ENCODE assay signal across 19 mouse cellular contexts in the genomic region with DNA sequence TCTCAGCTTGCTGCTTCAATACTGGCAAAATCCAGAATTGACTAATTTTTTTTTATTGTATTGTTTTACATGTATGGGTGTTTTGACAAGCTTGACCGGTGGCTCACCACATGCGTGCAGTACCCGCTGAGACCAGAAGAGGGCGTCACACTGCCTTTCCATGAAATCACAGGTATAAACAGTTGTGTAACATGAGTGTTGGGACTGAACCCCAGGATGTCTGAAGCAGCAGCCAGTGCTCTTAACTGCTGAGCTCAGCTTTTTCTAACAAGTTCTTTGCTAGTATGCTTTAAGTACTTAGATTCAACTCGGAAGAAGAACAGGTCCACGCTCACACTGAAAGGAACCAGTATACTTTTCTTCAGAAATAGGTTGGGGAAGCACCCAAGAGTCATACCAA. TPM values are rescaled to one million over a fixed set of nuclear protein-coding genes. Genes with fewer than 3 reads are reported as not detected.
DNase-seq lines count a peak whose midpoint lies in the region; ATAC-seq and TF ChIP-seq lines count a peak whose summit lies in the region.
"Had no signal": no experiment of that assay in that cellular context is flagged by ENCODE, and none has a peak within 500 bp of the region (broad histone marks: within the 10 kb centered on the region; RNA-seq: fewer than 3 reads in every experiment).

No protein-coding gene starts in this region.

- no peak for TF ChIP-seq POLR2A in testis, adult 2 months (IDR thresholded peaks at IDR 0.05; ENCODE audit: control insufficient read depth, low read depth, low read length)

- peaks cover 6% of the 10 kb centered on the region for H3K4me1 ChIP-seq in testis, adult 2 months (ENCODE audit: control insufficient read depth, insufficient read depth, low read length)

- DNase-seq in layer of hippocampus, adult 2 months (ENCODE audit: low spot score in 2 of 2): no peak
- no peak for DNase-seq in layer of hippocampus, adult 8-10 months (ENCODE audit: low spot score in 2 of 2)
- no peak for DNase-seq in testis, postnatal 14 days (ENCODE audit: low spot score)
- DNase-seq in R1 (ENCODE audit: low read depth, low spot score): peak; percentile 65
- no peak for DNase-seq in spleen, adult 18-20 months
- DNase-seq: adrenal gland, postnatal 10 days; cerebellum, adult 11-12 months; retina, postnatal 1 day had no signal

- no peaks in the 10 kb centered on the region for H3K27me3 ChIP-seq in testis, adult 2 months (ENCODE audit: control insufficient read depth, insufficient read depth, low read length)

- H3K4me3 ChIP-seq in layer of hippocampus, adult 2 months: no peak overlapping the region
- H3K4me3 ChIP-seq in testis, adult 2 months (ENCODE audit: control insufficient read depth, low read depth, low read length): peak overlapping the region; percentile 41
- H3K4me3 ChIP-seq: forebrain, embryonic 10.5 days; hindbrain, embryonic 10.5 days; limb, embryonic 15.5 days had no signal

- H3K36me3 ChIP-seq in testis, adult 2 months (ENCODE audit: control insufficient read depth, insufficient read depth, low read length): no peaks in the 10 kb centered on the region
- H3K36me3 ChIP-seq: forebrain, embryonic 10.5 days; hindbrain, embryonic 10.5 days; limb, embryonic 15.5 days had no signal

- no peak overlapping the region for H3K27ac ChIP-seq in layer of hippocampus, adult 2 months
- H3K27ac ChIP-seq in testis, adult 2 months (ENCODE audit: control insufficient read depth, insufficient read depth, low read depth, low read length): no peak overlapping the region
- H3K27ac ChIP-seq: forebrain, embryonic 10.5 days; hindbrain, embryonic 10.5 days; limb, embryonic 15.5 days had no signal

- peak; percentile 72 for TF ChIP-seq CTCF in layer of hippocampus, adult 2 months (conservative IDR thresholded peaks at IDR 0.05)
- TF ChIP-seq CTCF in testis, adult 2 months (IDR thresholded peaks at IDR 0.05; ENCODE audit: control insufficient read depth, insufficient read depth, insufficient replicate concordance, low read depth, low read length): peak; percentile 88

- ATAC-seq in monocyte, adult 5-6 weeks (replicated peaks; ENCODE audit: insufficient number of reproducible peaks, low FRiP score, low TSS enrichment, poor library complexity, severe bottlenecking): no peak
- ATAC-seq: Patski had no signal

RNA-seq across cellular contexts. Expression of a gene that starts 5.8 kb away (rescaled TPM):
- total RNA-seq in layer of hippocampus, adult 2 months (2021): not detected
- total RNA-seq in layer of hippocampus, adult 8-10 months (2022): not detected
- 0.79 and 0.87 TPM in 2 replicates for polyA plus RNA-seq in testis, adult 2 months (2012; rRNA removed)
- not detected in 3 replicates for total RNA-seq in monocyte, adult 5-6 weeks (2017)
- total RNA-seq: adrenal gland, postnatal 10 days; gastrocnemius, adult 18-20 months; layer of hippocampus, postnatal 25 days; megakaryocyte, adult 5-6 weeks had no signal
- polyA plus RNA-seq: kidney, embryonic 14.5 days; limb, embryonic 15.5 days; Patski; urinary bladder, adult 2 months had no signal

RNA-seq across cellular contexts. Expression of a gene that starts 16.6 kb away (rescaled TPM):
- total RNA-seq in layer of hippocampus, adult 2 months (2021): 10 to 100 TPM; 36.2 to 40.6 TPM
- 10 to 100 TPM; 37.3 to 46.9 (median 41.6) TPM for total RNA-seq in layer of hippocampus, adult 8-10 months (2022)
- polyA plus RNA-seq in testis, adult 2 months (2012; rRNA removed): 5.3 and 6.1 TPM in 2 replicates
- total RNA-seq in monocyte, adult 5-6 weeks (2017): 0.86 TPM in 1 of 3 replicates, not detected in the others
- total RNA-seq: megakaryocyte, adult 5-6 weeks had no signal

Comparison
In these comparisons a context has a peak if more than half of its experiments do, and no peak if none do; other contexts are left out.
1. RNA of a gene that starts 16.6 kb away (total RNA-seq): 37.3 to 46.9 TPM in layer of hippocampus, adult 8-10 months and 36.2 to 40.6 TPM in layer of hippocampus, adult 2 months; 0.86 TPM in monocyte, adult 5-6 weeks; every median in the first group is over 10 times any median in the second.